25 mouse cellular contexts compared by ENCODE assay signal in genomic region chr1:182974826-182975225, GRCm38 (mm10). TPM values are rescaled to one million over a fixed set of nuclear protein-coding genes. Genes with fewer than 3 reads are reported as not detected.
DNase-seq lines count a peak whose midpoint lies in the region; ATAC-seq and TF ChIP-seq lines count a peak whose summit lies in the region.
"Had no signal": no experiment of that assay in that cellular context is flagged by ENCODE, and none has a peak within 500 bp of the region (broad histone marks: within the 10 kb centered on the region; RNA-seq: fewer than 3 reads in every experiment).

No protein-coding gene starts in this region.

- no peak for ATAC-seq in kidney, postnatal 0 days (replicated peaks; ENCODE audit: low FRiP score, low read depth)
- ATAC-seq in midbrain, postnatal 0 days (ENCODE audit: low FRiP score), result no peak
- no peak for ATAC-seq in midbrain, embryonic 13.5 days
- 0 out of 2 replicates have a peak, but pooled peaks have one; percentile 50 for ATAC-seq in common myeloid progenitor, adult 5-6 weeks (replicated peaks; ENCODE audit: low read depth, poor library complexity, severe bottlenecking)
- ATAC-seq: forebrain, postnatal 0 days; intestine, embryonic 16.5 days had no signal

- H3K27ac ChIP-seq in kidney, postnatal 0 days, result no peak overlapping the region
- H3K27ac ChIP-seq in midbrain, postnatal 0 days (ENCODE audit: low read depth, low read length), result no peak overlapping the region
- no peak overlapping the region for H3K27ac ChIP-seq in midbrain, embryonic 13.5 days
- H3K27ac ChIP-seq: embryonic facial prominence, embryonic 12.5 days; heart, embryonic 10.5 days; hindbrain, embryonic 15.5 days; liver, embryonic 13.5 days; midbrain, embryonic 12.5 days; neural tube, embryonic 12.5 days had no signal

- H3K4me2 ChIP-seq in kidney, postnatal 0 days (ENCODE audit: low read length), result no peak overlapping the region
- H3K4me2 ChIP-seq in midbrain, postnatal 0 days (ENCODE audit: low read depth, low read length, poor library complexity, severe bottlenecking), result no peak overlapping the region
- no peak overlapping the region for H3K4me2 ChIP-seq in midbrain, embryonic 13.5 days (replicated peaks)
- H3K4me2 ChIP-seq: embryonic facial prominence, embryonic 12.5 days; hindbrain, embryonic 15.5 days; liver, embryonic 13.5 days; midbrain, embryonic 12.5 days; neural tube, embryonic 12.5 days had no signal

- TF ChIP-seq CTCF in kidney, postnatal 0 days (IDR thresholded peaks at IDR 0.05; ENCODE audit: low read depth), result peak; percentile 29; the same call in 1 of the 2 replicates
- TF ChIP-seq CTCF in midbrain, postnatal 0 days (IDR thresholded peaks at IDR 0.05), result peak; percentile 30; the same call in 1 of the 2 replicates

- H3K9me3 ChIP-seq in kidney, postnatal 0 days (replicated peaks; ENCODE audit: low read length), result no peaks in the 10 kb centered on the region
- H3K9me3 ChIP-seq in midbrain, postnatal 0 days (ENCODE audit: low read length), result no peaks in the 10 kb centered on the region
- no peaks in the 10 kb centered on the region for H3K9me3 ChIP-seq in midbrain, embryonic 13.5 days
- H3K9me3 ChIP-seq: embryonic facial prominence, embryonic 12.5 days; heart, embryonic 10.5 days; hindbrain, embryonic 15.5 days; liver, embryonic 13.5 days; midbrain, embryonic 12.5 days; neural tube, embryonic 12.5 days had no signal

- no peak overlapping the region for H3K4me3 ChIP-seq in kidney, postnatal 0 days (replicated peaks; ENCODE audit: low read depth, low read length)
- H3K4me3 ChIP-seq in midbrain, postnatal 0 days (ENCODE audit: low read depth, low read length), result no peak overlapping the region
- H3K4me3 ChIP-seq in midbrain, embryonic 13.5 days (replicated peaks), result no peak overlapping the region
- H3K4me3 ChIP-seq: embryonic facial prominence, embryonic 12.5 days; heart, embryonic 10.5 days; hindbrain, embryonic 15.5 days; liver, embryonic 13.5 days; midbrain, embryonic 12.5 days; neural tube, embryonic 12.5 days had no signal

- DNase-seq in kidney, postnatal 0 days (ENCODE audit: low spot score), result no peak
- DNase-seq in kidney, adult 18-20 months, result no peak
- no peak for DNase-seq in midbrain, postnatal 0 days (ENCODE audit: low spot score)
- DNase-seq in heart, adult 8-10 months (ENCODE audit: low spot score), result no peak
- no peak for DNase-seq in natural killer cell, adult 2 months (ENCODE audit: low spot score in 2 of 2)
- DNase-seq: adrenal gland, adult 2 months; cerebellum, adult 11-12 months; forebrain, postnatal 0 days; gastrocnemius, postnatal 25 days; heart, postnatal 4 days; kidney, postnatal 10 days; liver, embryonic 13.5 days; lung, postnatal 10 days; retina, postnatal 1 day; right cerebral cortex, postnatal 25 days; spleen, adult 18-20 months had no signal

- H3K9ac ChIP-seq in kidney, postnatal 0 days (ENCODE audit: low read depth, low read length), result no peak overlapping the region
- no peak overlapping the region for H3K9ac ChIP-seq in midbrain, postnatal 0 days (replicated peaks; ENCODE audit: low read length, poor library complexity, severe bottlenecking)
- no peak overlapping the region for H3K9ac ChIP-seq in midbrain, embryonic 13.5 days (replicated peaks)
- H3K9ac ChIP-seq: embryonic facial prominence, embryonic 12.5 days; forebrain, postnatal 0 days; hindbrain, embryonic 15.5 days; liver, embryonic 13.5 days; midbrain, embryonic 12.5 days; neural tube, embryonic 12.5 days had no signal

- 73% methylated on average over 14 of the region's 14 CpGs for WGBS in kidney, postnatal 0 days
- 86% methylated on average over 14 of the region's 14 CpGs for WGBS in midbrain, postnatal 0 days
- 80% methylated on average over 14 of the region's 14 CpGs for WGBS in midbrain, embryonic 13.5 days

- H3K4me1 ChIP-seq in kidney, postnatal 0 days (replicated peaks; ENCODE audit: insufficient read depth, low read length), result no peaks in the 10 kb centered on the region
- H3K4me1 ChIP-seq in midbrain, postnatal 0 days (ENCODE audit: insufficient read depth, low read length), result no peaks in the 10 kb centered on the region
- H3K4me1 ChIP-seq in midbrain, embryonic 13.5 days (replicated peaks), result no peaks in the 10 kb centered on the region
- H3K4me1 ChIP-seq: embryonic facial prominence, embryonic 12.5 days; heart, embryonic 10.5 days; hindbrain, embryonic 15.5 days; liver, embryonic 13.5 days; midbrain, embryonic 12.5 days; neural tube, embryonic 12.5 days had no signal

- no peaks in the 10 kb centered on the region for H3K36me3 ChIP-seq in kidney, postnatal 0 days (ENCODE audit: insufficient read depth, low read length)
- no peaks in the 10 kb centered on the region for H3K36me3 ChIP-seq in midbrain, postnatal 0 days (ENCODE audit: insufficient read depth, low read length)
- no peaks in the 10 kb centered on the region for H3K36me3 ChIP-seq in midbrain, embryonic 13.5 days
- H3K36me3 ChIP-seq: embryonic facial prominence, embryonic 12.5 days; hindbrain, embryonic 15.5 days; liver, embryonic 13.5 days; midbrain, embryonic 12.5 days; neural tube, embryonic 12.5 days had no signal

- no peaks in the 10 kb centered on the region for H3K27me3 ChIP-seq in kidney, postnatal 0 days (ENCODE audit: insufficient read depth, low read length)
- no peaks in the 10 kb centered on the region for H3K27me3 ChIP-seq in midbrain, postnatal 0 days (ENCODE audit: insufficient read depth, low read length)
- no peaks in the 10 kb centered on the region for H3K27me3 ChIP-seq in midbrain, embryonic 13.5 days
- H3K27me3 ChIP-seq: embryonic facial prominence, embryonic 12.5 days; hindbrain, embryonic 15.5 days; liver, embryonic 13.5 days; midbrain, embryonic 12.5 days; neural tube, embryonic 12.5 days had no signal

RNA-seq across cellular contexts. Expression of gene Tlr5, which starts 20.2 kb away (rescaled TPM):
- 0.74 and 1.2 TPM in 2 replicates for polyA plus RNA-seq in kidney, postnatal 0 days (2015; fragmentation: Nextera tagmentation; extraction: Ambion mirVana)
- total RNA-seq in midbrain, postnatal 0 days (2014; rRNA removed), result 0.11 and 0.19 TPM in 2 replicates
- polyA plus RNA-seq in midbrain, postnatal 0 days (2015; fragmentation: Nextera tagmentation; extraction: Ambion mirVana), result 0.21 and 0.23 TPM in 2 replicates
- 0.30 and 0.39 TPM in 2 replicates for polyA plus RNA-seq in midbrain, embryonic 13.5 days (2015; fragmentation: Nextera tagmentation; extraction: Ambion mirVana)
- not detected in 2 replicates for total RNA-seq in common myeloid progenitor, adult 5-6 weeks (2017)
- total RNA-seq in heart, adult 8-10 months (2022), result 1 to 10 TPM in 2 of 4 experiments, under 1 TPM in 2; 0.69 to 1.1 (median 0.99) TPM
- polyA plus RNA-seq: C2C12 had no signal
